Mouse (Mus musculus) limb, embryonic 13.5 days (tissue): ENCODE results near the gene Lypd6b. TPM values are rescaled to one million over a fixed set of nuclear protein-coding genes. Genes with fewer than 3 reads are reported as not detected.

Experiments
- ATAC-seq: fragments of 200-750 bp; cut with Nextera tagmentation; 2 replicates; pipeline ENCODE4 v1.8.0; 2017; ENCODE audit warnings: low read depth, moderate number of reproducible peaks, moderate TSS enrichment; ENCODE audit not compliant: low FRiP score
- H3K27ac ChIP-seq: fragments of 300-500 bp; sonication (generic); 2 replicates; pipeline ENCODE4 v1.5.1; 2015; ENCODE audit warnings: inconsistent platforms, mild to moderate bottlenecking, moderate library complexity
- H3K27me3 ChIP-seq: fragments of 300-500 bp; sonication (generic); 2 replicates; pipeline ENCODE4 v1.6.1; 2015; ENCODE audit warnings: mild to moderate bottlenecking, inconsistent platforms
- H3K36me3 ChIP-seq: fragments of 300-500 bp; sonication (generic); 2 replicates; pipeline ENCODE4 v1.6.1; 2015; ENCODE audit warnings: inconsistent platforms, mild to moderate bottlenecking, moderate library complexity
- H3K4me1 ChIP-seq: fragments of 300-500 bp; sonication (generic); 2 replicates; pipeline ENCODE4 v1.6.1; 2015; ENCODE audit warnings: inconsistent platforms
- H3K4me2 ChIP-seq: fragments of 300-500 bp; sonication (generic); replicated peaks from 2 replicates; pipeline ENCODE4 v1.6.1; 2015; ENCODE audit warnings: inconsistent platforms, mild to moderate bottlenecking, moderate library complexity
- H3K4me3 ChIP-seq: fragments of 300-500 bp; sonication (generic); 2 replicates; pipeline ENCODE4 v1.5.1; 2015; ENCODE audit warnings: moderate library complexity, mild to moderate bottlenecking, inconsistent platforms
- H3K9ac ChIP-seq: fragments of 300-500 bp; sonication (generic); 2 replicates; pipeline ENCODE4 v1.6.1; 2015; ENCODE audit warnings: mild to moderate bottlenecking, inconsistent platforms
- H3K9me3 ChIP-seq: fragments of 300-500 bp; sonication (generic); 2 replicates; pipeline ENCODE4 v1.6.1; 2016; ENCODE audit warnings: inconsistent platforms
- WGBS: fragments of 180-500 bp; shearing (Covaris S2); methylation state at CpG from one replicate; pipeline ENCODE4 v1.1.7; 2015; 5-methylcytosine and 5-hydroxymethylcytosine counted together
- polyA plus RNA-seq: library from polyadenylated mRNA; unstranded; fragments of >200 nt; fragmentation: Nextera tagmentation; extraction: Ambion mirVana; gene quantifications from 2 replicates; pipeline ENCODE4 v1.2.1, GENCODE M21; 2015

Gene Lypd6b
- polyA plus RNA-seq, 1 experiment from 2014 or later, result 9.8 TPM

- H3K27ac ChIP-seq, result no peak overlapping the region
- no peaks in the 10 kb centered on the region for H3K9me3 ChIP-seq
- no peak overlapping the region for H3K4me2 ChIP-seq
- no peak overlapping the region for H3K4me3 ChIP-seq
- no peak for ATAC-seq
- no peaks in the 10 kb centered on the region for H3K36me3 ChIP-seq
- no peaks in the 10 kb centered on the region for H3K4me1 ChIP-seq
- H3K27me3 ChIP-seq, result no peaks in the 10 kb centered on the region
- H3K9ac ChIP-seq, result no peak overlapping the region
- 59% methylated on average over 3 of the region's 3 CpGs for WGBS
These were observed 142.4 kb downstream of the Lypd6b start for GRCm38 (mm10) chr2:49929931-49930330.

GRCm38 (mm10) chr2:49937621-49938020, 150.1 kb downstream of the Lypd6b start:
- Histone ChIP-seq H3K4me1 (peaks cover 12% of the 10 kb centered on the region), H3K27ac (no peak overlapping the region), H3K9me3 (no peaks in the 10 kb centered on the region), H3K4me3 (no peak overlapping the region), H3K36me3 (no peaks in the 10 kb centered on the region), H3K4me2 (no peak overlapping the region; the same call in 1 of the 2 replicates), H3K9ac (no peak overlapping the region), H3K27me3 (no peaks in the 10 kb centered on the region)
- 0 out of 2 replicates have a peak, but pooled peaks have one; percentile 32 for ATAC-seq
- WGBS, result 56% methylated on average over 13 of the region's 13 CpGs

- 72% methylated on average over 8 of the region's 8 CpGs for WGBS
- Histone ChIP-seq H3K4me2 (no peak overlapping the region), H3K9ac (no peak overlapping the region), H3K27ac (no peak overlapping the region), H3K4me1 (peaks cover 12% of the 10 kb centered on the region), H3K27me3 (no peaks in the 10 kb centered on the region), H3K36me3 (no peaks in the 10 kb centered on the region), H3K9me3 (no peaks in the 10 kb centered on the region), H3K4me3 (no peak overlapping the region)
- no peak for ATAC-seq
These were observed 150.8 kb downstream of the Lypd6b start for GRCm38 (mm10) chr2:49938246-49938645.

- Histone ChIP-seq H3K36me3 (no peaks in the 10 kb centered on the region), H3K27me3 (no peaks in the 10 kb centered on the region), H3K9me3 (no peaks in the 10 kb centered on the region), H3K4me1 (peaks cover 12% of the 10 kb centered on the region), H3K4me3 (no peak overlapping the region), H3K4me2 (no peak overlapping the region), H3K27ac (no peak overlapping the region), H3K9ac (no peak overlapping the region)
- WGBS, result 82% methylated on average over 6 of the region's 6 CpGs
- no peak for ATAC-seq
These were observed 152.9 kb downstream of the Lypd6b start for GRCm38 (mm10) chr2:49940372-49940771.

- Histone ChIP-seq H3K9ac (no peak overlapping the region), H3K4me1 (peaks cover 12% of the 10 kb centered on the region), H3K27me3 (no peaks in the 10 kb centered on the region), H3K9me3 (no peaks in the 10 kb centered on the region), H3K36me3 (no peaks in the 10 kb centered on the region), H3K4me3 (no peak overlapping the region), H3K27ac (no peak overlapping the region), H3K4me2 (no peak overlapping the region)
- 63% methylated on average over 5 of the region's 5 CpGs for WGBS
- no peak for ATAC-seq
These were observed 154.6 kb downstream of the Lypd6b start for GRCm38 (mm10) chr2:49942100-49942499.

- Histone ChIP-seq H3K4me2 (no peak overlapping the region), H3K27ac (no peak overlapping the region), H3K9me3 (peaks cover 10% of the 10 kb centered on the region), H3K4me3 (no peak overlapping the region), H3K36me3 (0 out of 2 replicates have a peak, but pooled peaks cover 14% of the 10 kb centered on the region), H3K4me1 (no peaks in the 10 kb centered on the region), H3K9ac (no peak overlapping the region), H3K27me3 (no peaks in the 10 kb centered on the region)
- no peak for ATAC-seq
- 74% methylated on average over 4 of the region's 4 CpGs for WGBS
These were observed 164.2 kb downstream of the Lypd6b start for GRCm38 (mm10) chr2:49951681-49952080.

GRCm38 (mm10) chr2:49952632-49953293, 165.3 kb downstream of the Lypd6b start:
- Histone ChIP-seq H3K9ac (no peak overlapping the region), H3K27ac (no peak overlapping the region), H3K27me3 (no peaks in the 10 kb centered on the region), H3K9me3 (peaks cover 10% of the 10 kb centered on the region), H3K36me3 (0 out of 2 replicates have a peak, but pooled peaks cover 11% of the 10 kb centered on the region), H3K4me2 (no peak overlapping the region), H3K4me3 (no peak overlapping the region), H3K4me1 (no peaks in the 10 kb centered on the region)
- ATAC-seq, result no peak
- WGBS, result 46% methylated on average over 6 of the region's 6 CpGs

GRCm38 (mm10) chr2:49957449-49957848, 170.0 kb downstream of the Lypd6b start:
- no peaks in the 10 kb centered on the region for H3K36me3 ChIP-seq
- no peaks in the 10 kb centered on the region for H3K4me1 ChIP-seq
- no peaks in the 10 kb centered on the region; the same call in 1 of the 2 replicates for H3K9me3 ChIP-seq
- no peak overlapping the region for H3K4me2 ChIP-seq
- H3K4me3 ChIP-seq, result no peak overlapping the region
- H3K9ac ChIP-seq, result no peak overlapping the region
- 71% methylated on average over 2 of the region's 2 CpGs for WGBS
- ATAC-seq, result no peak
- H3K27ac ChIP-seq, result no peak overlapping the region
- H3K27me3 ChIP-seq, result no peaks in the 10 kb centered on the region

GRCm38 (mm10) chr2:49961991-49962390, 174.5 kb downstream of the Lypd6b start:
- 86% methylated on average over 2 of the region's 2 CpGs for WGBS
- no peak overlapping the region for H3K9ac ChIP-seq
- ATAC-seq, result no peak
- no peak overlapping the region for H3K27ac ChIP-seq
- H3K4me3 ChIP-seq, result no peak overlapping the region
- no peaks in the 10 kb centered on the region for H3K4me1 ChIP-seq
- no peak overlapping the region for H3K4me2 ChIP-seq
- H3K36me3 ChIP-seq, result no peaks in the 10 kb centered on the region
- no peaks in the 10 kb centered on the region for H3K27me3 ChIP-seq
- no peaks in the 10 kb centered on the region for H3K9me3 ChIP-seq

- H3K9ac ChIP-seq, result no peak overlapping the region
- no peak overlapping the region for H3K4me2 ChIP-seq
- no peaks in the 10 kb centered on the region for H3K4me1 ChIP-seq
- no peak overlapping the region for H3K4me3 ChIP-seq
- 61% methylated on average over 3 of the region's 3 CpGs for WGBS
- H3K27me3 ChIP-seq, result no peaks in the 10 kb centered on the region
- ATAC-seq, result no peak
- H3K36me3 ChIP-seq, result no peaks in the 10 kb centered on the region
- no peaks in the 10 kb centered on the region for H3K9me3 ChIP-seq
- H3K27ac ChIP-seq, result no peak overlapping the region
These were observed 177.4 kb downstream of the Lypd6b start for GRCm38 (mm10) chr2:49964899-49965298.

- Histone ChIP-seq H3K9me3 (peaks cover 7% of the 10 kb centered on the region), H3K9ac (no peak overlapping the region)
- ATAC-seq, result no peak
These were observed 180.3 kb downstream of the Lypd6b start for GRCm38 (mm10) chr2:49967748-49968147.

GRCm38 (mm10) chr2:49970990-49971389, 183.5 kb downstream of the Lypd6b start:
- ATAC-seq, result no peak
- Histone ChIP-seq H3K27me3 (no peaks in the 10 kb centered on the region), H3K4me2 (no peak overlapping the region), H3K36me3 (no peaks in the 10 kb centered on the region), H3K4me3 (no peak overlapping the region), H3K9ac (no peak overlapping the region), H3K27ac (no peak overlapping the region), H3K4me1 (no peaks in the 10 kb centered on the region), H3K9me3 (peaks cover 7% of the 10 kb centered on the region)
- 84% methylated on average over 3 of the region's 3 CpGs for WGBS

More at GRCm38 (mm10) chr2:49967748-49968147, 180.3 kb downstream of the Lypd6b start:
- no peaks in the 10 kb centered on the region for H3K4me1 ChIP-seq
- WGBS, result 68% methylated on average over 3 of the region's 3 CpGs
- H3K4me2 ChIP-seq, result no peak overlapping the region
- H3K36me3 ChIP-seq, result no peaks in the 10 kb centered on the region
- no peak overlapping the region for H3K4me3 ChIP-seq
- H3K27me3 ChIP-seq, result no peaks in the 10 kb centered on the region
- H3K27ac ChIP-seq, result no peak overlapping the region

- no peak for ATAC-seq
- no peak overlapping the region for H3K4me3 ChIP-seq
- H3K4me2 ChIP-seq, result no peak overlapping the region
- no peaks in the 10 kb centered on the region for H3K9me3 ChIP-seq
- no peaks in the 10 kb centered on the region for H3K4me1 ChIP-seq
- H3K27me3 ChIP-seq, result no peaks in the 10 kb centered on the region
- H3K27ac ChIP-seq, result no peak overlapping the region
- no peaks in the 10 kb centered on the region for H3K36me3 ChIP-seq
- H3K9ac ChIP-seq, result no peak overlapping the region
- 56% methylated on average over 10 of the region's 10 CpGs for WGBS
These were observed 191.1 kb downstream of the Lypd6b start for GRCm38 (mm10) chr2:49978606-49979005.
